Mouse (Mus musculus) testis, postnatal 10 days (tissue): Measurements from ENCODE around the gene Agps.

Experiments
- DNase-seq: peaks from one replicate; pipeline ENCODE4 v3.0.0; 2021; ENCODE audit warnings: low spot score

Gene Agps

GRCm38 (mm10) chr2:75828931-75829610 lies 2.9 kb upstream of the Agps start:
- no peak for DNase-seq

GRCm38 (mm10) chr2:75830233-75830632 lies 1.7 kb upstream of the Agps start:
- DNase-seq: no peak

- DNase-seq: no peak
These were observed 804 bp downstream of the Agps start for GRCm38 (mm10) chr2:75832781-75833180.

DNA sequence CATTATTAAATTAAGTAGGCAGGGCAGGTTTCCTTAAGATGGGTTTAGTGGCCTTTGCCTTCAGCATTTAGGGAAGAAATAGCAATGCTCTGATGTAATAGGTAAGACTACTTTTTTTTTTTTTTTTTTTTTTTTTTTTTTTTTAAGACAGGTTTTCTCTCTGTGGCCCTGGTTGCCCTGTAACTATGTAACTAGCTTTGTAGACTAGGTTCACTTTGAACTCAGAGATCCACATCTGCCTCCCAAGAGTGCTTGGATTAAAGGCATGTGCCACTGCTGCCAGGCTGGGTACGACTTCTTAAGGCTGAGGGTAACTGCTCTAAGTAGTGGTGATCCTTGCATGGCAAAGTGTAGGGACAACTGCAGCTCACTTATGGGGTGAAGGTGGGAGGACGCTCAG lies 2.5 kb downstream of the Agps start:
- DNase-seq: no peak

DNA sequence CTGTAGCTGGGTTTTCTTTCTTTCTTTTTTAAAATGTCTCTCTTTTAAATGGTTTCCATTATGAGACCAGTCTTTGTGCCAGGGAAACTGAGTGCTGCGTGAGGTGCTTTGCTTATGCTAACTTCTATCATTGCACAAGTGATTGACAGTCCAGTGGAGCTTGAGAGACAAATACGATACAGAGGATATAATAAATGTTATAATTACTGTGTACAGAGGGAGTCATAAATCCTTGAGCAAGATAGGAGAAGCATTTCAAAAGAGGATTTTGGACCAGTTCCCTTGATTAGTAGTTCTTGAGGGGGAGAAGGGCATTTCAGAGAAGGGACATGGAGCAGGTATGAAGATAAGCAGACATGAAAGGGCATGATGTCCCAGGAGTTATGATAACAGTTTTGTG lies 10.3 kb downstream of the Agps start:
- DNase-seq: no peak

- DNase-seq: no peak
These were observed 15.7 kb downstream of the Agps start for GRCm38 (mm10) chr2:75847708-75848107.

- DNase-seq: no peak
These were observed 20.5 kb downstream of the Agps start for GRCm38 (mm10) chr2:75852483-75852882.

GRCm38 (mm10) chr2:75854136-75854535 lies 22.2 kb downstream of the Agps start:
- DNase-seq: no peak

GRCm38 (mm10) chr2:75861115-75861514 lies 29.1 kb downstream of the Agps start:
- no peak for DNase-seq

DNA sequence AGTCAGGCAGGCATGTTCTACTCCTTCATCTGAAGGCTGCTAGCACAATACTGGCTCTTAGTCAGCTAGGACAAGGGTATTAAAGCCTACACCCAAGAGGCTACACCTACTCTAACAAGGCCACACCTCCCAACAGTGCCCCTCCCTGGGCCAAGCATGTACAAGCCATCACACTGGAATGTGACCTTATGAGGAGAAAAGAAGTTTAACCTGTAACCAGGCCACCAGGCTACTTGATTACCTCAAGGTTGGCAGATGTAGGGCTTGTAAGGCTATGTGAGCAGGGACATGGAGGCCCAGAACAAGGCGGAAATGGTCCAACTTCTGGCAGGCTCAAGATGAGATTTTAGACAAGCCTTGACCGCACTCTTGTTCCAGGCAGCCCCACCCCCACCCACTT lies 37.6 kb downstream of the Agps start:
- DNase-seq: no peak

- no peak for DNase-seq
These were observed 42.1 kb downstream of the Agps start for GRCm38 (mm10) chr2:75874008-75874559.

DNA sequence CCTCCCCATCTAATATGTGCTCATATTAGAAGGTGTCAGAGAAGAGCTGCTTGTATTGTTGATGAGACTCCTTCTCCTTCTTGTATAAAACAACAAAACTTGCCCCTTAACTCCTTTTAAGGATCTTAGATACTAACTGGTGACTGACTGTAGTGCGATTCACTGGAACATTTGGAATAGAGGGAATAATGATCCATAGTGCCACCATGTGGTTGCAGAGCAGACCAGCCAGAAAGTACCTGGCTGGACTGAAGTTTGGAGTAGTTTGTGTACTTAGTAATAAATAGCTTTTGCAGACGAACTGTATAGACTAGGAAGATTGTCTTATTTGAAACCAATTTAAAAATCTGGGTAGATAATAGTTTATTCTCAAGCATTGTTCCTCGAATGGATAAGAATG lies 47.8 kb downstream of the Agps start:
- DNase-seq: no peak

- DNase-seq: peak; percentile 76
These were observed 51.6 kb downstream of the Agps start for GRCm38 (mm10) chr2:75883543-75883942.

DNA sequence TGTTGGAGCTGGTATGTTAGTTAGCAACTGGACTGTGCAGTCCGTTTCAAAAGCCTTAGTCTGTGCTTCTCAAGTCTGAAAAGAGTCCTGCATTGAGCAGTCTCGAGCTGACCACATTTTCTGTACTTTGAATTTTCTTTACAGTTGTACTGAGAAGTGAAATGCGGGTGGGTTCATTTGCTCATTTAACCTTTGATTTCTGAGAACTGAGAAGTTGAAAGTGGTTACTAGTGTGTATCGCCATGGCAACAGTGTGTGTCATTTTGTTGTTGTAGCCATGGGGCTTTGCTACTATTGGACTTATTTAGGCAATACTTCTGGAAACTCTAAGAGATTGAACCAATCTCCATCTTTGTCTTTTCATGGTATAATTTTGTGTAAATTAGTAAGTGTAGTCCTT lies 60.0 kb downstream of the Agps start:
- no peak for DNase-seq

- no peak for DNase-seq
These were observed 63.7 kb downstream of the Agps start for GRCm38 (mm10) chr2:75895711-75896110.

GRCm38 (mm10) chr2:75900281-75900680 lies 68.3 kb downstream of the Agps start:
- DNase-seq: no peak

- DNase-seq: no peak
These were observed 69.9 kb downstream of the Agps start for GRCm38 (mm10) chr2:75901869-75902268.

DNA sequence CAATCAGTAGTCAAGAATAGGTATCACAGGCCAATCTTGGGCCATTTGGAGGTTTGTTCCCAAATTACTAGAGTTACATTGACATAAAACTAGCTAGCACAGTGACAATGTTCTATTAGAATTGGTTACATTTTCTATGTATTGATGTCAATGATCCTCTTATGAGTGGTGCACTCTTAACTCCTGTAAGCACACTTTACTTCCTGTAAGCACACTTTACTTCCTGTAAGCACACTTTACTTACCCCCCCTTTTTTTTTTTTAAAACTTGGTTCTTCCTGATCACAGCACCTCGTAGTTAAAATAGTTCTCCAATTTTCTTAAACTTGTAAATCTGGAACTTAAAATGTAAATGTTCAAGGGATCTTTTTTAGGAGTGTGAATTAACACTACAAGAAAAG lies 75.2 kb downstream of the Agps start:
- DNase-seq: no peak

DNA sequence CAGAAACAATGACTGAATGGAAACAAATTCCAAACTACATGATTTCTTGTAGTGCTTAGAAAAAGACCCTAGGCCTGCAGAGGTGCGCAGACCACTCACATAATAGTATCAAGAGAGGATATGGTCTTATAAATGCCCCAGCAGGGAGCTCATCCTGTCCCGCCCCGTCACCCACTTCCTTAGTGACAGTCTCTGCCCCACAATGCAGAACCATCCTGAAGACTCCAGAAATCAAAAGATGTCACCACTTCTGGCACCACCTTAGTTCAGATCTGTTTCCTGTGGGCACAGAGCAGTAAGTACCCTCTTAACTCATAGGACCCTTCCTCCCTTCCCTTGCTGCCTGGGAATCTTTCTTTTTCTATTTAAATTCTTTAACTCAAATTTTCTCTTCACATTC lies 83.1 kb downstream of the Agps start:
- DNase-seq: no peak

DNA sequence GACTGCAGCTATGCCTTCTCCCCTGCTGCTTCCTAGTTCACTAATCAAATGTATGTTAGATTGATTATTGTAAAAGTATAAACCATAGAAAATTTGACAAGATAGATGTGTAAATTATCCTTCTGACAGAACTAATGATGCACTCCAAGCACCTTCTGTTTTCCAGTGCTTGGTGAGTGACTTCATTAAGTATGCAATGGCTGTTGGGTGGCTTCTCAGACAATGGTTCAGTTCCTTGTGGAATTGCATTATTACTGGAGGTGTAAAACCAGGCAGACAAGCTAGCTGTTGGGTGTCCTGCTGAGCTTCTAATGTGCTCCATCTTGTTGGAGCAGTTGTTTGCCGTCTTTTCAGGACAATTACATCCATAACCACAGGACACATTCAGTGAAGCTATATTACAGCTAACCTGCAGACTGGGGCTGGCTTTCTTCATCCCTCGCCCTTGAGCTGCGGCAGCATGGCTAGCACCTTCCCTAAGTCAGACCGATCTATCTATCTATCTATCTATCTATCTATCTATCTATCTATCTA lies 91.9 kb downstream of the Agps start:
- DNase-seq: no peak

DNA sequence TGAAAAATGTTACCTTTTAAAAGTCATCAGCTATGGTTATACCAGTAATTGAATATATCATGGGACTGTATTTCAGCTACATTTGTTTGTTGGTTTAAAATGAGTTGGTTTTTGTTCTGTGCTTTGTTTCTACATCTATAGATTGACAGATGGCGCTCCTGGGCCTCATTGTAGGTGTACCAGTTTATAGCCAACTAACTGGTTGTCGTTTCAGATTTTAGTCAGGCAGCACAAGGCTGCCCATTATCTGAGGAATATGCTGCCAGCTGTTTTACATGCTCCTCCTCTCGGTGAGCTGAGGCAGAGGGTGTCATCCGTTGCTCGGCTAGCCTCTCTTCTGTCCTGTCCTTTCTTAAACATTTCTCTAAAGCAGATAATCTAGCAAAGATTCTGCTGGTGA lies 94.1 kb downstream of the Agps start:
- DNase-seq: no peak

GRCm38 (mm10) chr2:75928011-75928410 lies 96.0 kb downstream of the Agps start:
- DNase-seq: no peak

- no peak for DNase-seq
These were observed 97.2 kb downstream of the Agps start for GRCm38 (mm10) chr2:75929141-75929540.
